Mouse (Mus musculus) heart, embryonic 16.5 days (tissue): ENCODE results near the gene 9430015G10Rik. TPM values are rescaled to one million over a fixed set of nuclear protein-coding genes. Genes with fewer than 3 reads are reported as not detected.

ENCODE experiments used
- polyA plus RNA-seq: library from polyadenylated mRNA; unstranded; fragments of >200 nt; fragmentation: Nextera tagmentation; extraction: Ambion mirVana; gene quantifications from 2 replicates; pipeline ENCODE4 v1.2.1, GENCODE M21; 2015

9430015G10Rik gene
- polyA plus RNA-seq, 1 experiment from 2014 or later = 17.3 TPM

Other genes starting within 250 kb of the 9430015G10Rik start
- gene Tas1r3, start 246.6 kb upstream of the 9430015G10Rik start, polyA plus RNA-seq = 0.18 and 0.26 TPM in 2 replicates
- 9.3 and 9.5 TPM in 2 replicates for gene Cptp, start 240.5 kb upstream of the 9430015G10Rik start, polyA plus RNA-seq
- 40.5 and 41.8 TPM in 2 replicates for gene Ints11, start 240.4 kb upstream of the 9430015G10Rik start, polyA plus RNA-seq
- gene Pusl1, start 218.2 kb upstream of the 9430015G10Rik start, polyA plus RNA-seq = 32.5 and 34.3 TPM in 2 replicates
- gene Acap3, start 218.2 kb upstream of the 9430015G10Rik start, polyA plus RNA-seq = 10.1 and 11.6 TPM in 2 replicates
- gene Ube2j2, start 166.2 kb upstream of the 9430015G10Rik start, polyA plus RNA-seq = 74.9 and 80.1 TPM in 2 replicates
- 23.1 and 28.9 TPM in 2 replicates for gene C1qtnf12, start 147.7 kb upstream of the 9430015G10Rik start, polyA plus RNA-seq
- 8.6 and 9.1 TPM in 2 replicates for gene B3galt6, start 117.3 kb upstream of the 9430015G10Rik start, polyA plus RNA-seq
- 122 and 128 TPM in 2 replicates for gene Sdf4, start 117.1 kb upstream of the 9430015G10Rik start, polyA plus RNA-seq
- gene Tnfrsf4, start 96.1 kb upstream of the 9430015G10Rik start, polyA plus RNA-seq = 0.95 and 1.5 TPM in 2 replicates
- 2.3 and 2.6 TPM in 2 replicates for gene Tnfrsf18, start 83.8 kb upstream of the 9430015G10Rik start, polyA plus RNA-seq
- gene Ttll10, start 50.6 kb upstream of the 9430015G10Rik start, polyA plus RNA-seq = 0.33 and 0.37 TPM in 2 replicates
- 0.18 and 0.19 TPM in 2 replicates for gene Rnf223, start 20.5 kb downstream of the 9430015G10Rik start, polyA plus RNA-seq
- 34.4 and 48.5 TPM in 2 replicates for gene Agrn, start 87.5 kb downstream of the 9430015G10Rik start, polyA plus RNA-seq
- 5.0 and 9.1 TPM in 2 replicates for gene Isg15, start 90.8 kb downstream of the 9430015G10Rik start, polyA plus RNA-seq
- gene AW011738, start 93.3 kb downstream of the 9430015G10Rik start, polyA plus RNA-seq = 4.2 and 5.6 TPM in 2 replicates
- gene Perm1, start 105.9 kb downstream of the 9430015G10Rik start, polyA plus RNA-seq = 16.3 and 16.8 TPM in 2 replicates
- gene Plekhn1, start 124.9 kb downstream of the 9430015G10Rik start, polyA plus RNA-seq = 13.8 and 17.5 TPM in 2 replicates
- gene Noc2l, start 126.0 kb downstream of the 9430015G10Rik start, polyA plus RNA-seq = 37.4 and 38.1 TPM in 2 replicates
- gene Samd11, start 145.7 kb downstream of the 9430015G10Rik start, polyA plus RNA-seq = 0.26 and 0.60 TPM in 2 replicates
- not detected in 2 replicates for gene Vmn2r-ps159, start 221.1 kb downstream of the 9430015G10Rik start, polyA plus RNA-seq